Mouse (Mus musculus) right cerebral cortex, postnatal 25 days (tissue): ENCODE data around the gene Syce3.
A peak's percentile ranks its signal among the peaks of the same experiment; 100 is the strongest.

Experiments
- DNase-seq: peaks from one replicate; pipeline ENCODE4 v3.0.0; 2022

The Syce3 gene

DNA sequence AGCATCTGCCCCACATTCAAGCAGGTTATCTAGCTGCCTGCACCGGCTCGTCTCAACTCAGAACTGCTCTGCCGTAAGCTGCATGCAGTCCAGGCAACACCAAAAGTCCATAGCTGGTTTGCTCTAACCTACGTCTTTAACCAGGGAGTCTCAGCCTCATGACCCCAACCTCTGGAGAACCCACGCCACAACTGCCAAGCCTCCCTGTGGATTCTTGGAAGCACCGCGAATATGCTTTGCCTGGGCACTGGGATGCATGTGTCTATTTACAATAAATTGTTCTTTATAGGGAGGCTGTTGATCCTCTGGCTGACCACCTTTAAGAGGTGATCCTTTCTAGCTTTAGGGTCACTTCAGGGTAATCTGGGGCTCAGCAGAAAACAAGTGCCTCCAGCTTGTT, 37.8 kb downstream of the Syce3 start:
- no peak for DNase-seq

DNA sequence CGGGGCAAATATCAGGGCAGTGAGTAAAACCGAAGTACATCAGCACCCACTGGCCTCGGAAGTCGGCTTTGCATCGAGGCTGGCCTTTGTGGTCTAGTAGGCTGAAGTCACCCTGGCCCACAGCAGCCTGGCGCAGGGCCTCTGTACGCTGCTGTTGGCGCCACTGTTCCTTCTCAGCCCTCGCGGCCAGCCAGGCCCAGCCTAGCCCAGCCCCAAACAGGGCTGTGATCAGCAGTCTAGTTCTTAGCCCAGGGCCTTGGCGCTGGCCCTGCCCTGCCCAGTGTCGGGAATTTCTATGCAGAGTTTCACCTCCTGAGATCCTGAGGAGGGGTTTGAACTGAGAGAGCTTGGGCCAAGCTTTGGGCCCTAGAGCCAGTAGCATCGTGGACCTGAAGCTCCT, 38.2 kb downstream of the Syce3 start:
- DNase-seq: no peak

DNA sequence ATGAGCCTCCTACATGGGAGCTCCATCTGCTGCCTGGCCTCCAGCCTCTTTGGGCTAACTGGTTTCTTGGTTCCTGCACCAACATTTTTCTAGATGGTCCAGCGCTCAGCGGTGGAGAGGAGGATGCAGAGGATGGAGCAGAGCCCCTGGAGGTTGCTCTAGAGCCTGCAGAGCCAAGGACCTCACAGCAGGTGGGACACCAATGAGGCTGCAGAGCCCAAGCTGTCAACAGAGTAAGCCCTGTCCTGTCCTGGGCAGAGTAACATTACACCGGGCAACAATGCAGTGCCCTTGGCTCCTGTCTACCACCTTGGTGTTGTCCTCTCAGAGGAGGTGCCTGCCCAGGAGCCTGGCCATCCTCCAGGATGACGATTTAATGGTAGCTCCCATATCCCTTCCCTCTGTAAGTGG, 45.2 kb downstream of the Syce3 start:
- no peak for DNase-seq

DNA sequence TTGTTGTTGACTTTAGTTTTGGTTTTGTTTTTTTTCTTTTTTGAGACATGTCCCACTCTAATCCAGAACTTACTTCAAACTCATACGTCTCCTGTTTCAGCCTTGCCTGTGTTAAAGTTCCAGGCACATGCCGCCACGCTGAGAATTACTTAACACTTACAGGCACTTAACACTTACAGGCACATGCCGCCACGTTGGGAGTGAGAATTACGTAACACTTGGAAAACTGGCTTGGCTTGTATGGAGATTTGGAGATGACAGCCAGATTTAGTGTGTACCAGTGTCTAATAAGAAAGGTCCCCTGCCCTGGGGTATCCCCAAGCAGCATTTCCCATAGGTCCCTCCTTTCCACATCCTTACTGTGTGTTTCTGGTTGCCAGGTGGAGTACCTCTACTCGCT, 47.3 kb downstream of the Syce3 start:
- no peak for DNase-seq

DNA sequence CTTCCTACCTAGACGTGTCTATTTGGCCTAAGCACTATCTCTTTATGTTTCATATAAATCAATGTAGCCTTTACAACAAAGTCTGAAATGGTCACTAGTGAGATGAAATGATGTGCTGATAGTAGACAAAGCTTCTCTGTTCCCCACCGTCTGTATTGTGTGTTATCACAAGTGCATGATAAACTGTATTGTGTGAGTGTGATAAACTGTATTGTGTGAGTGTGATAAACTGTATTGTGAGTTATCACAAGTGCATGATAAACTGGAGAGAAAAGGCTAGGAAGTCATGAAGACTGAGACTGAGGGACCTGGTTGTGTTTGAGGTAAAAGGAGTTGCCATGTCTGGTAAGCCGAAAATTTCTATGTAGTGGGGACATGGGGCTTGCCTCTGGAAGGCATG, 51.5 kb downstream of the Syce3 start:
- DNase-seq: no peak

DNA sequence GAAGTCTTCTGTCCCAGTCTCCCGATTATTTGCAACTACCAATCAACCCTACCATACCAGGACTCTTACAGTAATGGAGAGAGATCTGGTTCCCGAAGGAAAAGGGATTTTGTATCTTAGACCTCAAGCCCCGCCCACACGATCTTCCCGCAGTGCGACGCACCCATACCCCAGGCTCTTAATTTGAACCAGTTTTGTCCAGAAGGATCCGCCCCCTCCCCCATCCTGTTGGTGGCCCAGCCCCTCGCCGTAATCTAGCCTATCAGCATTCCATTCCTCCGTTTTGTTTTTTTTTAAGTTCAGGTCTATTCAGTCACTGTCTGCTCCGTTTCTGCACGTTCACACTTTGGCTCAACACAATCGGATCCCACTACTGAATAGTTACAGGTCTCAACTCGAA, 53.9 kb downstream of the Syce3 start:
- no peak for DNase-seq

DNA sequence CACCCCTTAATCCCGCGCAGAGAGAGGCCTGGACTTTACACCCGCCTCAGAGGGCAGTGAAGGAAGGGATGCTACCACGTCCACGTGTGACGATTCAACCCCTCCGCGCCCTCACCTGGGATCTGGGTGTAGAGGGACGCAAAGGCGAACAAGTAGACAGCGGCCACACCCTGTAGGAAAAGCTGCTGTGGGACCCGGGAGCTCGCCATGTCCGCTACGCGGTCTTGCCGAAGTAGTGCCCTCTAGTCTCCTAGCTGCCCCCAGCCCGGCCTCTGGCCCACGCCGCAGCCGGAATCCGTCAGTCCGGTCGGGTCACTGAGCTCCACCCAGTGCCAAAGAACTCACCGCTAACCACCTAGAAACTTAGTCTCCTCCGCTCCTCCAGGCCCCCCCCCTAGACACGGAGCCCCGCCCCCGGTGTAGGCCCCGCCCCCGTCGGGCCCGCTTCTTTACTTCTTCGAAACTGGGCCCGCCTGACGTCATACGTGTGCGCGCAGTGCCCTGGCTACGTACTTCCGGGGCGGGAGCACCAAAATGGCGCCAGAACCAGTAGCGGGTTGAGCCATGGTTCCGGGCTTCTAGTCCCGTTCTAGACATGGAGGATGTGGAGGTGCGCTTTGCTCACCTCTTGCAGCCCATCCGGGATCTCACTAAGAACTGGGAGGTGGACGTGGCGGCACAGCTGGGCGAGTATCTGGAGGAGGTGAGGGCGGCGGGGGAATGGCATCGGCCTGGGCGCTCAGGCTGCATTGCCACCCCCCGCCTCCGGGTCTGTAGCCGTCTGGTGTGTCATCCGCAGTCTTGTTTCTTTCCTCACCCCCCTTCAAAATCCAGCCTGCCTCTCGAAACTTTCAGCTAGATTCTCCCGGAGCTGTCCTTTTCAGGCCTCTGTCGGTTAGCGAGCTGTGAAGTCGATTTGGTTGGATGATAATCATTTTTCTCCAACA, 54.8 kb downstream of the Syce3 start, which contains the start of the genes Lmf2 and Ncaph2:
Gene Lmf2 (minus strand): TSS at position 419 of the 947 bp plus-strand sequence.
Gene Ncaph2 (plus strand): TSS at position 479 of the 947 bp plus-strand sequence.
- peak; percentile 92 for DNase-seq

DNA sequence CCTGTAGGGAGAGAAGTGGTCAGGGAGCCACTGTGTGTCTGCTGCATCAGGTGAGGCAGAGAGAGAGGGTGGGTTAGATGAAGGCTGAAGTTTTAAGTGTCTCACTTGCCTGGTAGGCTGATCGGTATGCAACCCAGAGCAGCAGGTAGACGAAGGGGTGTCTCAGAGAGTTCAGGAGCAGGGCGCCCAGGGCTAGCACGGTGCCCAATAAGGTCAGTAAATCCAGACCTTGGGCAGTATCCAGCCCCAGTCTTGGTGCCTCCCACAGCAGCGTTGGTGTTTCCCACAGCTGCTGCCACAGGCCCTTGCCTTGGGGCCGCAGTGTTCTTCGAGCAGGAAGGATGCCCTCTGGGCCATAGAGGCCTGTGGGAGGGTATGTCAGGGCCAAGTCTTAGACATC, 55.8 kb downstream of the Syce3 start:
- no peak for DNase-seq

DNA sequence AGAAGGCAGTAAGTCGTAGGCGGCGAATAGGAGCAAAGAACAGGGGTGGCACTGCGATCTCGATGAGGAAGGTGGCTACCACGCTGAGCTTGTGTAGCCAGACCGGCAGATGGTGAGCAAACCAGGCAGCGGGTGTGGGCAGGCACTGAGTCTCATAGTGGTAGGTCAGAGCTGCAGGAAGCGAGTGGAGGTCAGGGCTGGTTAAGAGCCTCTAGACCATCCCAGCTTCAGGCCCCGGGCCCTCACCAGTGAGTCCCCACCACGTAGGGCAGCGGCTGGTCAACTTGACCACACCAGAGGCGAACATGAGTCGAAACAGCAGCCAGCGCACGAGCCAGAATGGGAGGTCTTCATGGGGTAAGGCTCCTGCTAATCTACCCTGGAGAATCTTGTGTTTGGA, 56.5 kb downstream of the Syce3 start:
- no peak for DNase-seq

DNA sequence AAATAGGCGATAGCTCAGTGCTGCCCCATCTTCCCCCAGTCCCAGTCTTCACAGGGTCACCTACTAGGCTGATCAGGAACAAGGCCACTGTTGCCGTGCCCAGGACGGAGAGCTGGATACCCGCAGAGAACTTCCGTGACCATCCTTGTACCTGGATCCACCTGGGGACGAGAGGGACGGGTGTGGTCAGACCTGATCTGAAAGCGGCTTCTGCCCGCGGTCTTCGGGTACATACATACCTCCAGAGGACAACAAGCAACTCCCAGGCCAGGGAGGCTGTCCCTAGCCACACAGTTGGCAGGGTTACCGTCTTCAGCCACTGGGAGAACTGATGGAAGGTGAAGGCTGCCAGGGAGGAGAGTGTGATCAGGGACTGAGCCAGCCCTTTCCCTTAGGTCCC, 57.5 kb downstream of the Syce3 start:
- DNase-seq: no peak

DNA sequence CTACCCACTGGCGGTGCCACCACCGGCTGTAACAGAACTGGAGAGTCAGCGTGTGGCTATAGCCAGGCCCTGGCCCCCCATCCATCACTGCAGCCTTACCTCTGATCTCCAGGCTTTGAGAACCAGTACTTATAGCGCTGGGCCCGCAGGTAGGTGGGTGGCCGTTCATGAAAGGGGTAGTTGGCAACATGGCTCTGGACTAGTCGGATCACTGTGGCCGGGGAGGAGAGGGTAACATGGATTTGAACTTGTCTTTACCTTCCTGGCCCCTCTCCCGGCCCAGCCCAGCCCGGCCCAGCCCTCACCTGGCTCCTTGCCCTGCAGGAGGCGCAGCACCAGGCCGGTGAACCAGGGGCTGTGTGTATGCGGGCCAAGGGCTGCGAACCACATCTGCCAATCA, 58.2 kb downstream of the Syce3 start:
- no peak for DNase-seq

DNA sequence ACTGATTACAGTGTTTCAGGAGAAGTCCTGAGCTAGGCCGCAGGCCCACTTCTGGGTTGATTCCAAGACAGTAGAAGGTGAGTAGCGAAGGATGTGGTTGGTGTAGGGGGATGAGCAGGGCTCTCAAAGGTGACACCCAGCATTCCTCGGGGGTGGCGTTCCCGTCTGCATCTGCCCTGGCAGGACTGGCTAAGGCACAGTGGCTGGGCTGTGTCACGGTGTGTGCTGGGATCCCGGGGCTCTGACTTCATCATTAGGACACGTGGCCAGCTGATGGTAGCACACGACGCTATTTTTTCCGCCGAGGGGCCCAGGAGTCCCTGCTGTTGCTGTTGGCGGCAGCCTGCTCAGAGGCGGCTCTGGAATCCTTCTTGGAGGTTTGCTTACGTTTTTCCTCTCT, 59.0 kb downstream of the Syce3 start:
- DNase-seq: no peak

DNA sequence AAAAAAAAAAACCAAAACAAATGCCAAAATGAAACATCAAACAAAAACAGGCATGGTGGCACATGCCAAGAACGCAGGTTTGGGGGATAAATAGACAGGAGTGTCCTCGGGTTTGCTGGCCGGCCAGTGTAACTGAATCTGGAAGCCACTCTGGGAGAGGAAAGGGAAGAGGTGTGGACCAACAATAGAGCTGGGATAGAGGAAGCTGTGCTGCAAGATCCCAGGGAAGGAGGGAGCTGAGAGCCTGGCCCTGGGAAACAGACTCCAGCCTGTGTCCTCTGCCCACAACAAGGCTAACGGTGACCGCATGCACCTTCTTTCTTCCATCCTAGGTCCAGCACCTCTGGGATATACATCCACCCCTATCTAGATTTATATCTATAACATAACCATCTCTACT, 59.9 kb downstream of the Syce3 start:
- no peak for DNase-seq

DNA sequence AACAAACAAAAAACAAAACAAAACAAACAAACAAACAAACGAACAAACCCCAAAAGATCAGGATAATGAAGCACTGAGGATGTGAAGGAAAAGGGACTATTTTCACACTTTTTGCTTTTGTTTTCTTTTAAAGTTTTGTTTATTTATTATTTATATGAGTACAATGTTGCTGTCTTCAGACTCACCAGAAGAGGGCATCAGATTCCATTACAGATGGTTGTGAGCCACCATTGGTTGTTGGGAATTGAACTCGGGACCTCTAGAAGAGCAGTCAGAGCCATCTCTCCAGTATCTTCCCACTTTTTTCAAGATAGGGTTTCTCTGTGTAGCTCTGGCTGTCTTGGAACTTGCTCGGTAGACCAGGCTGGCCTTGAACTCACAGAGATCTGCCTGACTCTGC, 67.0 kb downstream of the Syce3 start:
- DNase-seq: no peak

DNA sequence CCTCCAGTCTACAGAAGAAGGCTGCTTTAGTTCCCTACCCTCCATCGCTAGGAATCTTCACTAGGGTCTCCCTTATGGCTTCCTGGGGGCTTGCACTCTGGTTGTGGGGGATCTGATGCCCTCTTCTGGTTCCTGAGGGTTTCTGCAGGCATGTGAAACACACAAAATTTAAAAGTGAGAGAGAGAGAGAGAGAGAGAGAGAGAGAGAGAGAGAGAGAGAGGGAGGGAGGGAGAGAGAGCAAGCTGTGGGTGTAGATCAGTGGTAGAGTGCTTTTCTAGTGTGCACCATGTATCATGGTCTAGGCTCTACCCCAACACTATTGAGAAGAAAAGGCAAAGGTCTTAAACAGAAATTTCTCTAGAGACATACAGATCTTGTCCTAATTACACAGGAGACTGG, 68.6 kb downstream of the Syce3 start:
- no peak for DNase-seq
